Mouse (Mus musculus): ENCODE measurements around the gene Ppp1r3f. TPM values are rescaled to one million over a fixed set of nuclear protein-coding genes. Genes with fewer than 3 reads are reported as not detected.

Gene Ppp1r3f
- total RNA-seq, 4 experiments from 2014 or later = 16.1 to 20.2 (median 17.2) TPM

DNA sequence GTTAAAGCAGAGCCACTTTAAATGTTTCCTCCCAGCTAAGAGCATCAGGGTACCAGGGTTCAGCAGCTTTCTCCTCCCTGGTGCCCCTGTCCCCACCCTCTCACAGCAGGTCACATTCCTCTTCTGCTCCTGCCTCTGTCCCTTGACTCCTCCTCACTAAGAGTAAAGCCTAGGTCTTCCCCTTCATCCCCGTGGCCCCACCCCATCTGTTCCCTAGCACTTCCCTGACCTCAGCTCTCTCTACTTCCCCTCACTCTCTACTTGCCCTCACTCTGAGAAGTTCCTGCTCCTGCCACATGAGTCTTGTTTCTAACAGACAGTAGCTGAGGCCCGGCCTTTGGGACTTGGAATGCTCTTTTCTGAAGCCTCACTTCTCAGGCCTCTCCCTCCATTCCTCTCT, 11.0 kb downstream of the Ppp1r3f start:
- DNase-seq (ENCODE audit: low spot score in 2 of 2) = no peak

DNA sequence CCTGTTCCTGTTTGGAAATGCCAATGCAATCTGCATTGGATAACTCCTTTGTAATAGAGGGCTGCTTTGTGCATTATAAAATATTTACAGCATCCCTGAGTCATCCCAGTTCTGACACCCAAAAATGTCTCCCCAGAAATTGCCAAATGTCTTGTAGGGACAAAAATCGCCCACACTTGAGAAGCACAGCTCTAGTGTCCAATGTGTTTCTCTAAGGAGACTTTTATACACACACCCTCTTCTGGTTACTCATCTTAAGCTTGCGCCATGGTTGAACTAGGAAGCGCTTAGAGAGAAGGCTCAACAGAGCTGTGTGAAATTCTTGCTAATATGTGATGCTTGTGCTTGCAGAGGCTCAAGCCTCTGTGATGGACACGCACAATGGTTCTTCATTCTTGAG, 20.6 kb downstream of the Ppp1r3f start:
- DNase-seq (ENCODE audit: low spot score in 2 of 2) = no peak

GRCm38 (mm10) chrX:7524961-7525360, 49.1 kb downstream of the Ppp1r3f start:
- DNase-seq (ENCODE audit: low spot score in 2 of 2) = no peak

Other genes with a start within 250 kb of the Ppp1r3f start
- gene Usp27x, start 198.5 kb downstream of the Ppp1r3f start, total RNA-seq (2022) = 10 to 100 TPM; 13.6 to 15.9 (median 15.4) TPM
- under 1 TPM in 1 of 4 experiments, not detected in 3; 0.09 TPM for gene Foxp3, start 639 bp downstream of the Ppp1r3f start, total RNA-seq (2022)
- gene Ccdc22, start 31.2 kb upstream of the Ppp1r3f start, total RNA-seq (2022) = 10 to 100 TPM; 20.7 to 25.7 (median 23.1) TPM
- under 1 TPM in 1 of 4 experiments, not detected in 3; 0.34 TPM for gene Cacna1f, start 32.8 kb upstream of the Ppp1r3f start, total RNA-seq (2022)
- 1,000 to 10,000 TPM; 1,661 to 2,111 (median 1,867) TPM for gene Syp, start 64.2 kb upstream of the Ppp1r3f start, total RNA-seq (2022)
- gene Prickle3, start 83.0 kb upstream of the Ppp1r3f start, total RNA-seq (2022) = 1 to 10 TPM in 3 of 4 experiments, under 1 TPM in 1; 0.70 to 2.3 (median 1.9) TPM
- 1 to 10 TPM; 4.6 to 7.8 (median 6.0) TPM for gene Plp2, start 97.1 kb upstream of the Ppp1r3f start, total RNA-seq (2022)
- gene Magix, start 107.0 kb upstream of the Ppp1r3f start, total RNA-seq (2022) = under 1 TPM; 0.23 to 0.36 (median 0.30) TPM
- gene Gpkow, start 122.8 kb upstream of the Ppp1r3f start, total RNA-seq (2022) = 10 to 100 TPM; 33.2 to 39.4 (median 35.8) TPM
- gene Wdr45, start 140.1 kb upstream of the Ppp1r3f start, total RNA-seq (2022) = 10 to 100 TPM; 55.6 to 68.4 (median 62.7) TPM
- gene Gm45208, start 148.0 kb upstream of the Ppp1r3f start, total RNA-seq (2022) = not detected
- gene Praf2, start 154.2 kb upstream of the Ppp1r3f start, total RNA-seq (2022) = 100 to 1,000 TPM in 2 of 4 experiments, 10 to 100 TPM in 2; 90.4 to 101 (median 96.8) TPM
- gene Ccdc120, start 176.6 kb upstream of the Ppp1r3f start, total RNA-seq (2022) = 10 to 100 TPM; 12.4 to 21.4 (median 17.2) TPM
- gene Tfe3, start 188.3 kb upstream of the Ppp1r3f start, total RNA-seq (2022) = 10 to 100 TPM; 31.8 to 34.9 (median 32.7) TPM
- gene Gripap1, start 215.5 kb upstream of the Ppp1r3f start, total RNA-seq (2022) = 100 to 1,000 TPM in 3 of 4 experiments, 10 to 100 TPM in 1; 97.8 to 120 (median 109) TPM
- 10 to 100 TPM in 2 of 4 experiments, 1 to 10 TPM in 2; 8.8 to 11.8 (median 10.1) TPM for gene Kcnd1, start 248.0 kb upstream of the Ppp1r3f start, total RNA-seq (2022)